Mouse (Mus musculus) ES-Bruce4 (cell line): Measurements from ENCODE around the gene Dusp22. TPM values are rescaled to one million over a fixed set of nuclear protein-coding genes. Genes with fewer than 3 reads are reported as not detected.

Experiments
- H3K27ac ChIP-seq: 2 replicates; pipeline ENCODE4 v1.5.1; 2012; ENCODE audit warnings: low read length, inconsistent platforms; ENCODE audit not compliant: insufficient read depth
- H3K27me3 ChIP-seq: 2 replicates; pipeline ENCODE4 v1.6.1; 2012; ENCODE audit warnings: mild to moderate bottlenecking, low read length, inconsistent platforms; ENCODE audit not compliant: control insufficient read depth, poor library complexity, insufficient read depth, severe bottlenecking
- H3K36me3 ChIP-seq: 2 replicates; pipeline ENCODE4 v1.6.1; 2012; ENCODE audit warnings: inconsistent platforms, mild to moderate bottlenecking, low read length, moderate library complexity; ENCODE audit not compliant: control insufficient read depth, poor library complexity, insufficient read depth, severe bottlenecking
- H3K4me1 ChIP-seq: one replicate; pipeline ENCODE4 v1.8.1; 2011; ENCODE audit warnings: low read length; ENCODE audit not compliant: control insufficient read depth, insufficient read depth
- H3K4me3 ChIP-seq: 2 replicates; pipeline ENCODE4 v1.5.1; 2011; ENCODE audit warnings: low read depth, mild to moderate bottlenecking, low read length
- H3K9ac ChIP-seq: 2 replicates; pipeline ENCODE4 v1.6.1; 2012; ENCODE audit warnings: low read depth, mild to moderate bottlenecking, inconsistent platforms; ENCODE audit not compliant: poor library complexity, severe bottlenecking
- H3K9me3 ChIP-seq: replicated peaks from 2 replicates; pipeline ENCODE4 v1.6.1; 2012; ENCODE audit warnings: mild to moderate bottlenecking, low read length, inconsistent platforms; ENCODE audit not compliant: control insufficient read depth, poor library complexity, insufficient read depth, severe bottlenecking
- CTCF ChIP-seq: IDR thresholded peaks from one replicate; pipeline ENCODE4 v1.8.1; 2011; ENCODE audit warnings: low read depth, low read length
- EP300 ChIP-seq: IDR thresholded peaks from 2 replicates; pipeline ENCODE4 v1.6.1; 2011; ENCODE audit warnings: low read depth, low read length; ENCODE audit not compliant: insufficient read depth
- POLR2A ChIP-seq: IDR thresholded peaks from one replicate; pipeline ENCODE4 v1.8.1; 2011; ENCODE audit warnings: low read length; ENCODE audit not compliant: insufficient read depth
- polyA plus RNA-seq: library from polyadenylated mRNA; stranded (reverse); fragments of >200 nt; gene quantifications from 2 replicates; pipeline ENCODE4 v1.2.4, GENCODE M21; 2011; ENCODE audit warnings: low read depth; ENCODE audit not compliant: missing spikeins, insufficient read depth, insufficient read length

Gene Dusp22
- polyA plus RNA-seq, 1 experiment: 13.1 TPM

DNA sequence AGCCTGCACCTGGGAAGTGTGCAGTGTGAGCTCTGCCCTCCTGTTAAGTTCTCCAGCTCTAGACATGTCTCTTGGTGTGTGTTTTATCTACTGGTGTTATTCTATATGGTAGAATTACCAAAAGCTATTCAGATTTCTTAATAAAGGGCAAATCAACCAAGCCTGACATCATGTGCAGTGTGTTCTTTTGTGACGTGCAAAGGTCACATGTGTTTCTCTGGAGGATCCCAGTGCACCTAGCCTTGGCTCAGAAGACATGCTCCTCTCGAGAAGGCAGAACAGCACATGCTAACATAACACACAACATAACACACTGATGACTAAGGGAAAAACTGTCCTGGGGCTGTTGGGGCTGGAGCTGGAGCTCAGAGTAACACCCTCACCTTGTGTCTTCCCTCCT, 51.3 kb downstream of the Dusp22 start:
- Histone ChIP-seq H3K4me1 (no peaks in the 10 kb centered on the region), H3K9ac (no peak overlapping the region), H3K36me3 (no peaks in the 10 kb centered on the region), H3K27ac (no peak overlapping the region), H3K4me3 (no peak overlapping the region), H3K9me3 (no peaks in the 10 kb centered on the region), H3K27me3 (no peaks in the 10 kb centered on the region)
- TF ChIP-seq POLR2A (no peak), EP300 (no peak), CTCF (no peak)

DNA sequence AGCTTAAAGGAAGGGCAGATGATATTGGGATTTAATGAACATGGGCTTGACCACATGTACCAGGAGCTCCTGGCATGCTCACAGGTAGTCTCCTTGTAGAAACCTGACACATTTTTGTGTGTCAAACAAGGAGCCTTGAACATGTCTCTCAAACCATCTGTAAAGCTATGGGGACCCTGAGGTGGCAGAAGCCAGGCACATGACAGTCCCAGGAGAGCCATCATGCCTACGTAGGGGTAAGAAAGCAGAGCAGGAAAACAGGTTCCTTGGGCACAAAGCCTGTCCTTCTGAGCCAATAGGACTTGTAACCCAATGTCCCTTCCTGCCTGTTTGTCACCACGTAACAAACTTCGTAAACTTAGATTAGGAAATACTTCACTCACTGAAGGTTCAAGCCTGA, 51.9 kb downstream of the Dusp22 start:
- Histone ChIP-seq H3K27me3 (no peaks in the 10 kb centered on the region), H3K4me3 (no peak overlapping the region), H3K4me1 (no peaks in the 10 kb centered on the region), H3K36me3 (no peaks in the 10 kb centered on the region), H3K9me3 (no peaks in the 10 kb centered on the region), H3K27ac (no peak overlapping the region), H3K9ac (no peak overlapping the region)
- no peak for TF ChIP-seq CTCF

DNA sequence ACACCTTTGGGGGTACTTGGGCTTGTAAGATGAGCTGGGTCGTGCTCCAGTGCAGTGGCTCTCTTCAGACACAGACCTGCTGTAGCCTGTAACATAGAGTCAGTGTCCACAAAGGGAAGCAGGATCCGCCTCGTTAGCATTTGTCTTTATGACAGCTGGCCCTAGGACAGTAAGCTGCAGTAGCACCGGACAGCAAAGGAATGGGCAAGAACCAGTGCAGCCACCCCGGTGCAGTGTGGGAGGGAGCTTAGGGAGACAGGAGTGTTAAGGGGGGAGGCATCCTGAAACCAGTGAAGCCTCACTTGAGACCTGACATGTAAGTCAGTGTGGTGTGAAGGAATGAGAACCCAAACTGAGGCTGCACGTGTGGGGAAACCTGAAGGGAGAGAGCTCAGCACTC, 52.5 kb downstream of the Dusp22 start:
- no peak overlapping the region for H3K9ac ChIP-seq
- H3K9me3 ChIP-seq: no peaks in the 10 kb centered on the region
- no peaks in the 10 kb centered on the region for H3K36me3 ChIP-seq
- TF ChIP-seq EP300 (no peak), CTCF (no peak), POLR2A (no peak)
- no peak overlapping the region for H3K27ac ChIP-seq
- no peaks in the 10 kb centered on the region for H3K27me3 ChIP-seq
- H3K4me1 ChIP-seq: no peaks in the 10 kb centered on the region
- no peak overlapping the region for H3K4me3 ChIP-seq

DNA sequence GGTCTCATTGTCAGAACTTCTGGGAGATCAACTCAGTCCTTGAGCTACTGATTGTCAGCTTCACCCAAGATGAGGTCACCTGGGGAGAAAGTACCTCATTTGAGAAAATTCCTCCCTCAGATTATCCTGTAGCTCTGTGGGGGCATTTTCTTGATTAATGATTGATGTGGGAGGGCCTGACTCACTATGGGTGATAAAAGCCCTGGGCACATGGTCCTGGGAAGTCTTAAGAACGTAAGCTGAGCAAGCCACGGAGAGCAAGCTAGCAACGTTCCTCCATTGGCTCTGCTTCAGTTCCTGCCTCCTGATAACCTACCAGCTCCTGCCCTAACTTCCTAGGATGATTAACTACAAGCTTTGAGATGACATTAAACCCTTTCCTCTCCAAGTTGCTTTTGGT, 53.8 kb downstream of the Dusp22 start:
- Histone ChIP-seq H3K36me3 (no peaks in the 10 kb centered on the region), H3K27me3 (no peaks in the 10 kb centered on the region), H3K9ac (no peak overlapping the region), H3K9me3 (no peaks in the 10 kb centered on the region), H3K4me1 (no peaks in the 10 kb centered on the region), H3K27ac (no peak overlapping the region), H3K4me3 (no peak overlapping the region)
- TF ChIP-seq CTCF (no peak), POLR2A (no peak), EP300 (no peak)

DNA sequence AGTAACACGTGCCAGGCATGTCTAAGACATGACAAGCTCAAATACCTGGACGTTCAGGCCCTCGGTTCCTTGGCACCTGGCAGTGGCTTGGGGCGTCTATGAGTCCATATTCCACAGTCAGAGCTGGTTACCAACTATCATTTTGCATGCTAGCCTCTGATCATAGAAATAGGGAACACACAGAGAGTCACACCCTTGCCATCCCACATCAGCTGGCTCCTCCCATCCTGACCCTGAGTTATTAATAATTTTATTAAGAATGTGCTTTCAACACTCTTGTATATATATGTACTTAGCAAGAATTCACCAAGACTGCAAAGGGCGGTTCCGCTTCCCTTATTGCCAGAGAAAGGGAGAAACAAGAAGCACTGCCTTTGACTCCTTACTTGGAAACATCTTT, 54.8 kb downstream of the Dusp22 start:
- Histone ChIP-seq H3K9ac (no peak overlapping the region), H3K36me3 (no peaks in the 10 kb centered on the region), H3K9me3 (no peaks in the 10 kb centered on the region), H3K4me3 (no peak overlapping the region), H3K4me1 (no peaks in the 10 kb centered on the region), H3K27ac (no peak overlapping the region), H3K27me3 (no peaks in the 10 kb centered on the region)
- TF ChIP-seq CTCF: no peak
- TF ChIP-seq POLR2A: no peak
- TF ChIP-seq EP300: no peak

DNA sequence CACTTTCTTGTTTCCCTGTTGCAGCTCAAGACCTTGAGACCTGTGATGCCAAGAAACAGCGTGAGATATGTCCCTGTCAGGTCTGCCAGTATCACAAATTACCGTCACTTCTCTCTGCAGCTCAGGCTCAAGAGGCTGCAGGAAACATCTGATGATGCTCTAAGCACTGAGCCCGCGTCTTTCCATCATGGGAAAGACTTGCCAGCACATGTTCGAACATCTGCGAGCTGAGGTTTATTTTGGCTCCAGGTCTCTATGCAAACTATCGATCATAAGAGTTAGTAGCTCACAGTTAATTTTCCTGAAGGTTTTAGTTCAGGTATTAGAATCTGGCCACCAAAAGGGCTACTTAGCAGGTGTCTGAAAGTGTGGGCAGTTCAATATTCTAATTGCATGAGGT, 55.3 kb downstream of the Dusp22 start:
- no peak for TF ChIP-seq CTCF
- TF ChIP-seq EP300: no peak
- TF ChIP-seq POLR2A: no peak
- no peak overlapping the region for H3K27ac ChIP-seq
- H3K4me1 ChIP-seq: no peaks in the 10 kb centered on the region
- no peaks in the 10 kb centered on the region for H3K9me3 ChIP-seq
- H3K9ac ChIP-seq: no peak overlapping the region
- no peaks in the 10 kb centered on the region for H3K36me3 ChIP-seq
- H3K27me3 ChIP-seq: no peaks in the 10 kb centered on the region
- no peak overlapping the region for H3K4me3 ChIP-seq

DNA sequence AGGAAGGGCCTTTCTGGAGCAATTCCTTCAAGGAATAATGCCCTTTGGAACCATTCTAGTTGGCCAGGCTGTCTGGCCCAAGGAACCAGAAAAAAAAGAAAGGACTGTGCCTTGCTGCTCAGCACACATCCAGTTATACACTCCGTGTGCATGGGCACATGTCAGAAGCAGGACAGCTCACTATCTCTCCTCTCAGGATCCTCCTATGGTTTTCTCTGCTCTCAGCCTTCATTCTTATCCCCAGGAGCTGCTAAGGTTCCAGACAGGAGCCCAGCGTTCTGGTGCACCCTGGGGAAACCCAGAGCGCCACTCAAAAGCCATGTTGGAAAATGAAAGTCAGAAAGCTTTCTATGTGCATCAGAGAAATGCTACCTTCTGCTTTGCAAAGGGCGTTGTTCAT, 55.8 kb downstream of the Dusp22 start:
- Histone ChIP-seq H3K27ac (no peak overlapping the region), H3K4me1 (no peaks in the 10 kb centered on the region), H3K36me3 (no peaks in the 10 kb centered on the region), H3K4me3 (no peak overlapping the region), H3K9me3 (no peaks in the 10 kb centered on the region), H3K9ac (no peak overlapping the region), H3K27me3 (no peaks in the 10 kb centered on the region)
- no peak for TF ChIP-seq CTCF
- TF ChIP-seq EP300: no peak
- no peak for TF ChIP-seq POLR2A
